Mouse (Mus musculus): Measurements from ENCODE around the gene Kdm2a.

GRCm38 (mm10) chr19:4437886-4438285 is 39.8 kb upstream of the Kdm2a start:
- TF ChIP-seq GATA1 (IDR thresholded peaks at IDR 0.05; ENCODE audit: low read length), result no peak
- no peak for TF ChIP-seq TAL1 (IDR thresholded peaks at IDR 0.05; ENCODE audit: low read length)
